Mouse (Mus musculus) heart, adult 2 months (tissue): Measurements from ENCODE around the gene Rab3d. TPM values are rescaled to one million over a fixed set of nuclear protein-coding genes. Genes with fewer than 3 reads are reported as not detected.
"Not testable (repeated sequence)": the region's sequence is repeated elsewhere in the genome, so short reads cannot be mapped to it uniquely, and the experiment has no call there.

Experiments used
- DNase-seq, 2 experiments: peaks; one replicate each; pipeline ENCODE4 v3.0.0; 2021
- H3K27ac ChIP-seq: fragments of 200-600 bp; 2 replicates; pipeline ENCODE4 v1.8.1; 2022
- H3K27me3 ChIP-seq: fragments of 200-500 bp; 2 replicates; pipeline ENCODE4 v1.6.1; 2012; ENCODE audit warnings: mild to moderate bottlenecking, low read length, inconsistent platforms, mixed read lengths; ENCODE audit not compliant: control insufficient read depth, insufficient read depth
- H3K36me3 ChIP-seq: fragments of 200-500 bp; 2 replicates; pipeline ENCODE4 v1.6.1; 2012; ENCODE audit warnings: low read length, inconsistent platforms; ENCODE audit not compliant: control insufficient read depth, insufficient read depth
- H3K4me1 ChIP-seq: fragments of 200-500 bp; 2 replicates; pipeline ENCODE4 v1.6.1; 2011; ENCODE audit warnings: low read length; ENCODE audit not compliant: control insufficient read depth, insufficient read depth
- H3K4me3 ChIP-seq: fragments of 200-600 bp; 2 replicates; pipeline ENCODE4 v1.8.1; 2022
- H3K79me2 ChIP-seq: fragments of 200-500 bp; replicated peaks from 2 replicates; pipeline ENCODE4 v1.6.1; 2012; ENCODE audit warnings: mild to moderate bottlenecking, inconsistent platforms, low read length, moderate library complexity, mixed read lengths; ENCODE audit not compliant: control insufficient read depth, insufficient read depth
- H3K9ac ChIP-seq: fragments of 200-500 bp; 2 replicates; pipeline ENCODE4 v1.6.1; 2012; ENCODE audit warnings: low read depth, mild to moderate bottlenecking, control low read depth, inconsistent platforms, low read length, mixed read lengths
- CTCF ChIP-seq: fragments of 200-600 bp; IDR thresholded peaks from 2 replicates; pipeline ENCODE4 v1.8.1; 2022; ENCODE audit warnings: antibody characterized with exemption, mild to moderate bottlenecking, moderate library complexity
- EP300 ChIP-seq: fragments of 200-500 bp; IDR thresholded peaks from 2 replicates; pipeline ENCODE4 v1.6.1; 2011; ENCODE audit warnings: low read depth, low read length, control low read depth; ENCODE audit not compliant: insufficient read depth
- POLR2A ChIP-seq: fragments of 200-500 bp; IDR thresholded peaks from 2 replicates; pipeline ENCODE4 v1.6.1; 2011; ENCODE audit warnings: mild to moderate bottlenecking, low read depth, low read length, control low read depth; ENCODE audit not compliant: insufficient read depth
- WGBS: fragments of 180-500 bp; shearing (Covaris S2); methylation state at CpG from one replicate; pipeline ENCODE4 v1.1.7; 2018; 5-methylcytosine and 5-hydroxymethylcytosine counted together
- intact Hi-C: fragments of 180-260 bp; cut with DNase I; formaldehyde crosslinking; loops from one replicate; pipeline ENCODE4 v1.15.1; 2025
- polyA plus RNA-seq: library from polyadenylated mRNA; depleted of rRNA; stranded (reverse); fragments of >200 nt; gene quantifications from 2 replicates; pipeline ENCODE4 v1.2.3, GENCODE M21; 2012
- total RNA-seq, 2 experiments: library from RNA; stranded (reverse); gene quantifications; 2 replicates each; pipeline ENCODE4 v1.2.3; 2021

The Rab3d gene
- total and polyA plus RNA-seq, 3 experiments, result 12.4 to 22.8 (median 13.5) TPM

GRCm38 (mm10) chr9:21872204-21872603 lies 45.8 kb downstream of the Rab3d start:
- Histone ChIP-seq H3K4me3 (no peak overlapping the region), H3K79me2 (no peaks in the 10 kb centered on the region), H3K27me3 (no peaks in the 10 kb centered on the region), H3K36me3 (no peaks in the 10 kb centered on the region), H3K9ac (no peak overlapping the region), H3K4me1 (peaks cover 3% of the 10 kb centered on the region; the same call in 1 of the 2 replicates), H3K27ac (no peak overlapping the region)
- intact Hi-C loops, result loop anchor here (5.0 to 10.0 kb wide), 2 partner anchors 47 to 180 kb away; no protein-coding TSS in a partner anchor
- 30% methylated on average over 4 of the region's 4 CpGs for WGBS
- DNase-seq, result no peak
- TF ChIP-seq POLR2A, result no peak

DNA sequence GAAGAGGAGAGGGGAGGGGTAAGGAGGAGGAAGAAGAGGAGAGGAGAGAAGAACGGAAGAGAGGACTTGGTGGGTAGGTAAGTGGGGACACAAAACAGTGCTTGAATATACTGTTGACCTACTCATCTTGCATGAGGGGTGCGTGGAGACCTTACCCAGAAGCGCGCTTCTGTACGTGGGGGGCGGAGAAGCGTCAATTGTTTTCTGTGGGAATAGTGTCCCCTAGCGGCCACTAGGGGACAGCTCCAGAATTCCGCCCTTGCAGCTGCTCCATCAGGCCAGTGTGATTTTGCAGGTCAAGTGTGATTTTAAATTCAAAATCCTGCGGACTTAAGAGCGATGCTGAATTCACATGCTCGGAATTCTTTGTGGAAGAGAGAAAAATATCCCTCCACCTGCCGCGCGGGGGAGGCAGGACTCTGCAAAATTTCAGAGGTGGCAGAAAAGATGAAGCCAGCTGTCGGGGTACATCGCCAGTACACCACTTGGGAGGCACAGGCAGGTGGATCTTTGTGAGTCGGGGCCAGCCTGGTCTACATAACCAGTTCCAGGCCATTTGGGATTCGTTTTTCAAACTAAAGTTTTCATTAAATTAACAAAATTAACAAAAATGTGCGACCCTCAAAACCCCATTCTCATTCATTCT lies 47.0 kb downstream of the Rab3d start:
- H3K79me2 ChIP-seq, result no peaks in the 10 kb centered on the region
- peaks cover 4% of the 10 kb centered on the region; the same call in 1 of the 2 replicates for H3K4me1 ChIP-seq
- H3K4me3 ChIP-seq, result no peak overlapping the region
- DNase-seq, result peak; percentile 50 to 71
- H3K27ac ChIP-seq, result no peak overlapping the region
- TF ChIP-seq POLR2A (no peak), CTCF (peak; percentile 96), EP300 (peak; percentile 91)
- no peak overlapping the region for H3K9ac ChIP-seq
- no peaks in the 10 kb centered on the region for H3K36me3 ChIP-seq
- intact Hi-C loops, result loop anchor here (1.0 to 10.0 kb wide), 3 partner anchors 31 to 179 kb away; no protein-coding TSS in a partner anchor
- H3K27me3 ChIP-seq, result no peaks in the 10 kb centered on the region
- 16% methylated on average over 20 of the region's 20 CpGs for WGBS

- H3K27ac ChIP-seq, result peak overlapping the region; percentile 23; the same call in 1 of the 2 replicates
- 51% methylated on average over 7 of the region's 7 CpGs for WGBS
- H3K4me3 ChIP-seq, H3K4me1 ChIP-seq, H3K79me2 ChIP-seq, H3K9ac ChIP-seq, H3K27me3 ChIP-seq, H3K36me3 ChIP-seq: not testable (repeated sequence)
- peak; percentile 68 to 77 for DNase-seq
- peak; percentile 67 for TF ChIP-seq CTCF
- intact Hi-C loops, result loop anchor here (2.0 kb wide), 1 partner anchor 266 kb away; no protein-coding TSS in a partner anchor
Observed at GRCm38 (mm10) chr9:21869290-21869689, 48.7 kb downstream of the Rab3d start.

GRCm38 (mm10) chr9:21867726-21868125 lies 50.3 kb downstream of the Rab3d start:
- H3K4me1 ChIP-seq, result peaks cover 6% of the 10 kb centered on the region
- intact Hi-C loops, result loop anchor here (2.0 kb wide), 1 partner anchor 265 kb away; no protein-coding TSS in a partner anchor
- H3K27me3 ChIP-seq, result no peaks in the 10 kb centered on the region
- TF ChIP-seq CTCF (no peak), POLR2A (no peak), EP300 (no peak)
- DNase-seq, result no peak
- H3K4me3 ChIP-seq, result no peak overlapping the region
- H3K9ac ChIP-seq, result no peak overlapping the region
- H3K27ac ChIP-seq, result peak overlapping the region; percentile 18
- no peaks in the 10 kb centered on the region for H3K79me2 ChIP-seq
- 83% methylated on average over 3 of the region's 3 CpGs for WGBS
- H3K36me3 ChIP-seq, result no peaks in the 10 kb centered on the region

DNA sequence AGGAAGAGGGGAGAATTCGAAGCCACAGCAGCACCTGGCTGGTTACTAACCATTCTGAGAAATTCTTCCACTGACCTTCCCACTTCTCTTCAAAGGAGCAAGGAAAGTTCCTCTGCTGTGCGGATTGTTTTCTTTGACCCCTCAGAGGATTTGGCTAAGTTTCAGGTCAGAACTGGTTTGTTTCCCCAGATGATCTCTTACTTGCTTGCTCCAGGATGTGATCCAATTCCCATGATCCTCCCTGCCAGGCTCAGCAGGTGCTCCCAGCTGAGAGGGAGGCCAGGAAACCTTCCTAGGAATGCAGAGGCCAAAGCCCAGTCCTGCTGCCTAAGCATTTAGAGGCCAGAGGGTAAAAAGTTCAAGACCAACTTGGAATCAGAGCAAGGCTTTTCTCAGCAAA lies 51.4 kb downstream of the Rab3d start:
- H3K79me2 ChIP-seq, result no peaks in the 10 kb centered on the region
- H3K4me1 ChIP-seq, result peaks cover 6% of the 10 kb centered on the region
- H3K4me3 ChIP-seq, result no peak overlapping the region
- H3K9ac ChIP-seq, result no peak overlapping the region
- 17% methylated on average over 2 of the region's 2 CpGs for WGBS
- peak in 1 of 2 experiments; percentile 57 for DNase-seq
- peak overlapping the region; percentile 64 for H3K27ac ChIP-seq
- H3K36me3 ChIP-seq, result no peaks in the 10 kb centered on the region
- no peaks in the 10 kb centered on the region for H3K27me3 ChIP-seq
- intact Hi-C loops, result no loop called here
- TF ChIP-seq CTCF (no peak), EP300 (peak; percentile 64; the same call in 1 of the 2 replicates), POLR2A (no peak)

GRCm38 (mm10) chr9:21865673-21866398 lies 52.2 kb downstream of the Rab3d start:
- H3K4me1 ChIP-seq, result peaks cover 6% of the 10 kb centered on the region
- no peak overlapping the region for H3K4me3 ChIP-seq
- WGBS, result 75% methylated on average over 5 of the region's 5 CpGs
- no peaks in the 10 kb centered on the region for H3K27me3 ChIP-seq
- no peak for DNase-seq
- no peak overlapping the region for H3K9ac ChIP-seq
- intact Hi-C loops, result no loop called here
- H3K36me3 ChIP-seq, result no peaks in the 10 kb centered on the region
- H3K27ac ChIP-seq, result peak overlapping the region; percentile 64
- TF ChIP-seq EP300, result no peak
- no peak for TF ChIP-seq POLR2A
- no peak for TF ChIP-seq CTCF
- H3K79me2 ChIP-seq, result no peaks in the 10 kb centered on the region
